Mouse (Mus musculus) kidney, postnatal 10 days (tissue): Measurements from ENCODE around the gene Vmn2r83.
"Not testable (repeated sequence)": the region's sequence is repeated elsewhere in the genome, so short reads cannot be mapped to it uniquely, and the experiment has no call there.

ENCODE experiments used
- DNase-seq: peaks from one replicate; pipeline ENCODE4 v3.0.0; 2021; ENCODE audit warnings: mixed read lengths

Gene Vmn2r83

GRCm38 (mm10) chr10:79468431-79468830 lies at the start of gene Vmn2r83:
TSS of gene Vmn2r83 (plus strand) at chr10:79468731.
- no peak for DNase-seq

DNA sequence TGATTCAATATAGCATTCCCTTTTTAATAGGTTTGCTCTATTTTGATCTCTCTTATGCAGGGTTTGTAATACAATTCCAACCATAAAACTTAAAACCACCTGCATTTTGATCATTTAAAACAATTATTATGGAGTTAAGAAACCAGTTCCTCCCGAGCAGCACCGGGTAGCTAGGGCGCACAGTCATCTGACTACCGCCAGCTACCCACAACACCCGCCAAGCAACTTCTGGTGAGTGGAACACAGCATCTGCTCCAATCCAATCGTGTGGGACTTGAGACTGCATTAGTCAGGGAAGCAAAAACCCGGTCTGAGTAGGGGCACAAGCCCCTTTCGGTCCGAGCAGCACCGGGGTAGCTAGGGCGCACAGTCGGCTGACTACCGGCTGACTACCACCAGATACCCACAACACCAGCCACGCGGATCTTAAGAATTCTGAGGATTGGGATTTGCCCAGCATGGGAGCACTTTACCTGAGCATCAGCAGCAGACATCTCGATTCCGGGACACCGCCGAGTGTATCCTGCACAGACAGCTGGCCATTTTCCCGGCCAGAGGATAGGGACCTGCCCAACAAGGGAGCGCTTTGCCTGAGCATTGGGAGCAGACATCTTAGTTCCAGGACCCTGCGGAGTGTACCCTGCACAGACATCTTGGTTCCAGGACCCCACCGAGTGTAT lies 33.2 kb upstream of the Vmn2r83 start:
- DNase-seq: not testable (repeated sequence)

GRCm38 (mm10) chr10:79495886-79496285 lies 27.4 kb downstream of the Vmn2r83 start:
- peak; percentile 22 for DNase-seq

- no peak for DNase-seq
These were observed 28.3 kb downstream of the Vmn2r83 start for GRCm38 (mm10) chr10:79496701-79497288.

DNA sequence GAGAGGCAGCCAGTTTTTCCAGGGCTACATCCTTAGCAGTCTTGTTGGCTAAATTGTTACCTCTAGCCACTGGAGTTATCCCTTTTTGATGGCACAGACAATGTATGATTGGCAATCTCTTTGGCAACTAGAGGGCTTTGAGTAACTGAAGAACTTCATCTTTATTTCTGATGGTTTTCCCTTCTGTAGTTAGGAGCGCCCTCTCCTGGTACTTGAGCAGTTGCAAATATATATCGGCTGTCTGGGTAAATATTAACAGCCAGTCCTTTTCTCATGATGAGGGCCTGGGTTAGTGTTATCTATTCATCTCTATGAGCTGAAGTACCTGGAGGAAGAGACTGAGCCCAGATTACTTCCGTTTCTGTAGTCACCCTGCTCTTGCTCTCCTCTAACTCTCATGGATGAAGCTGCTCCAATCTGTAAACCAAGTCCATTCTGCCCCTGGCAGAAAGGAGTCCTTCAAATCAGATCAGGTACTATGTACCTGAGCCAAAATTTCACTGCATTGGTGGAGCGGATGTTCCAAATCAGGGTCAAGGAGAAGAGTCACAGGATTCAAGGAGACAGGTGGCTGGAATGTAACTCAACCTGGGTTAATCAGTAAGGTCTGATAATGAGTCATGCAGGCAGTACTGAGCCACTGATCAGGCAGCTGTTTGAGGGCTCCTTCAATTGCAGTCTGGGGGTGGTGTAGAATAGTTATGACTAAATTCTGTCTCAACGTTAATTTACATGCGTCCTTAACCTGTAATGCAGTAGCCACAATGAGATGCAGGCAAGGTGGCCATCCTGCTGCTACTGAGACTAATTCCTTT lies 34.5 kb downstream of the Vmn2r83 start:
- peak; percentile 13 for DNase-seq

DNA sequence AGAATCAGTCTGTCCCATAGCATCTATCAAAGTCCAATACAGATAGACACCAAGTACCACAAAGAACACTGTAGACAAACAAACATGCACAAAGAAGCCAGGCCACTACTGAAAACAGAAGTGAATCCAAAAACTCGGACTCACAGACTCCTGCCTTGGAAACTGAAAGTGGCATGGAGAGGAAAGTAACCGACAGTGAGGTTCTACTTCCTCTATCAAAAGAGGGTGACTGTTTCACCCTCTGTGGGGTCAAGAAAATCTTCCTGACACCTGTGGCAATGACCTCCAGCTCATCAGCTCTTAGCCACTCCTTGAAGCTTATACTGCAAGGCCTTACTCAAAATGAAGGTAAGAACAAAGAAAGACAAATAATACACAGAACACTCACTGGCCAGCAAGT lies 38.2 kb downstream of the Vmn2r83 start:
- no peak for DNase-seq

- no peak for DNase-seq
These were observed 55.9 kb downstream of the Vmn2r83 start for GRCm38 (mm10) chr10:79524433-79524832.

GRCm38 (mm10) chr10:79525456-79526325 lies 57.2 kb downstream of the Vmn2r83 start:
- DNase-seq: no peak

DNA sequence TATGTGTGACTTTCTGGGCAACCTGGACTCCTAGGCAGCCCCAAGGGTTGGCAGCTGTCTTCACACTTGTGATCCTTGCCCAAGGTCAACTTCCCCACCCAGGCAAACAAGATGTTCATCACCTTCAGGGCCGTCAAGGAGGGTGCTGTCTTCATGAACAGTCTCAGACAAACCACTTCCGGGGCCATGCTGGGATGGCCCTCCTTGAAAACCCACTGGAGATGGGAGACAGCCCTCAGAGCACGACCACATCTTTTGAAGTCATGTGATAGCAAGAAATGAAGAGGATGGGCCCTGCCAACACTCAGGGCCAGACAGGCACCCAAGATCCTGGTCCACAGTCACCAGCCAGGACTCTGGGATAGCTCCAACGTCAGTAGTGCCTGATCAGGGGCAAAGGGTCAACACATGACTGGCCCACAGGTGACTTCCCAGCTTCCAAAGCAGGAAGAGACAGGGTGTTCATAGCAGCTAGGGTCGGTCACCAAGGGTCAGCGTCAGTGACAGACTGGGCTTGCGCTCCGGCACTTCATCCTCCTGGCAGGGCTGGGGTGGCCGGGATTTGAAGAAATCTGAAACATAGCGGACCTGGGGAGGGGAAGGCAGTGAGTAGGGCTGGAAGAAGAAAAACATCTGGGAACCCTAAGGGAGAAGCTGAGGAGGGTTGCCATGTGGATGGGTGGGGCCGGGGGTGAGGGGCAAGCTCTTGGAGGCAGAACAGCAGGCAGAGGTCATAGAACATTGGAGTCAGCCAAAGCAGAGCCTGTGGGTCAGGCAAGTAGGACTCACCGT lies 58.3 kb downstream of the Vmn2r83 start:
- DNase-seq: no peak

DNA sequence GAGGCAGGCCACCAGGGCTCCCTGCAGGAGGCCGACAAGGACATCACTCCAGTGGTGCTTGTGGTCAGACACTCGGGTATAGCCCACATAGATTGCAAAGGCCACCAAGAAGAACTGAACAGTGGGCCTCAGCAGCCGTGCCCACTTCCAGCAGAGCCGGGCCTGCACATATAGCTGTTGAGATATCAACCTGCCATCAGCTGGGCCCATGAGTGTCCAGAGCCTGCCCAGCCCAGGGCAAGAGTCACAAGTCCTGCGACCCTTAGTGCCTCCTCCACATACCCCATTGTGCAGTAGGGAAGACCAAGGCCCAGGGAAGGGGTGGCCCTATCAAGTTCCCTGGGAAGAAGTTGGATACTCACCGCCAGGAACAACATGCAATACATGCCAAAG lies 58.9 kb downstream of the Vmn2r83 start:
- DNase-seq: no peak

GRCm38 (mm10) chr10:79528081-79528480 lies 59.5 kb downstream of the Vmn2r83 start:
- no peak for DNase-seq

DNA sequence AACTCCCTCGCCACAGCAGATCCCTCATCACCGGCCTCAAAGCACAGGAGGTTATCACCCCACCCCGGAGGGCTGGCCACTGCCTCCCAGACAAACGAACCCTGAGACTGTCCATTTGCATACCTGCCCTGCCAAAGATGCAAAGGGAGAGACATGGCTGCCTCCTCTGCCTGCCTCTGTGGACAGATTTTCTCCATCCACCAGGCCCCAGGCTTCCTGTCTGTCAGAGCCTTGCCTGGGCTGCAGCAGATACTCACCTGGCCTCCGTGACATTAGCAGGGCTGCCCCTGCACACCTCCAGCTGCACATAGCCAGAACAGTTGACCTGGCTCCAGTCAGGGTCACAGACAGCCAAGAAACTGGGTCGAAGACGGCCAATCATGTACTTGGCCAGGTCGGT lies 61.7 kb downstream of the Vmn2r83 start:
- no peak for DNase-seq

GRCm38 (mm10) chr10:79530721-79531120 lies 62.2 kb downstream of the Vmn2r83 start:
- DNase-seq: no peak

GRCm38 (mm10) chr10:79531593-79531992 lies 63.1 kb downstream of the Vmn2r83 start:
- no peak for DNase-seq

- DNase-seq: no peak
These were observed 64.1 kb downstream of the Vmn2r83 start for GRCm38 (mm10) chr10:79532678-79533077.

GRCm38 (mm10) chr10:79533126-79533911 lies 64.8 kb downstream of the Vmn2r83 start, which contains the start of gene Plpp2:
TSS of gene Plpp2 (minus strand) at chr10:79533796.
- DNase-seq: peak; percentile 89

- DNase-seq: no peak
These were observed 65.9 kb downstream of the Vmn2r83 start for GRCm38 (mm10) chr10:79534426-79534825.

DNA sequence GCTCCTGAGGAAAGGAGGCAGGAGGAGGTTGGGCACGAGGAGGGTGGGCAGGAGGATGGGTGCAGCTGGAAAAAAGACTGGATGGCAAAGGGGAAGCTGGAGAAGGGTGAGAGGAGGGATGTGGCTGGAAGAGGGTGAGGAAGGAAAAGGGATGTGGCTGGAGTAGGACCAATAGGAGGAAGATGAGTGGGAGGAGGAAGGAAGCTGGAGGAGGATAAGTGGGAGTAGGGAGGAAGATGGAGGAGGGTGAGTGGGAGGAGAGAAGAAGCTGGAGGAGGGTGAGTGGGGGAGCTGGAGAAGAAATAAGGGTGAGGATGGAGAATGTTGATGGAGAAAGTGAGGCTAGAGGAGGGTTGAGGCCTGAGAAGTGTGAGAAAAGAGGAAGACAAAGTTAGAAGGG lies 66.9 kb downstream of the Vmn2r83 start:
- no peak for DNase-seq

DNA sequence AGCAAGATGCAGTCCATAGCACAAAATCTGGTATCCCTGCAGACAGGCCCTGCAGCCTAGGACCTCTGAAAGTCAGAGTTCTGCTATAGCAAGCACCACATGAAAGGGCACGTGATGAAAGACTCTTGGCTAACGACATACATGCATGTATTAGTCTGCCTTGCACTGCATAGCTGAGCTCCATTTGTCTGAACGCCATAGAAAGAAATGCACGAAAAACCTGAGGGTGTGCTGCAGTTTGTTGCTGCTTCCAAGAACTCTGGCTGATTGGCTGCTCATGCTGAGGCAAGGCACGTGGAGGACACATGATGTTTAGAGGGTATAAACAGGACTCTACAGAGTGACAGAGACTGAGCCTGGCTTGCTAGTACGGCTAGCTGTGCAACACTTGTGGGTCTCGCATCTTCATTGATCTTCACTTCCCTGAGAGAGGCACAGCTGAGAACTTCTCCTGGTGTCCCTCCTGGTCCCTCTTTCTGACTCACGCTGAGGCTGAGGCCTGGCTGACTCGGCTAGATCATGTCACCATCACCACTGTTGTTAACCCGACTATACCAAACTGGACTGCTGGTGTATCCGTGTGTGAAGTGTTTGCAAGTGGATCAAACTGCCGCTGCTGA lies 68.0 kb downstream of the Vmn2r83 start:
- DNase-seq: peak; percentile 3

- peak; percentile 3 for DNase-seq
These were observed 68.7 kb downstream of the Vmn2r83 start for GRCm38 (mm10) chr10:79537271-79537670.

DNA sequence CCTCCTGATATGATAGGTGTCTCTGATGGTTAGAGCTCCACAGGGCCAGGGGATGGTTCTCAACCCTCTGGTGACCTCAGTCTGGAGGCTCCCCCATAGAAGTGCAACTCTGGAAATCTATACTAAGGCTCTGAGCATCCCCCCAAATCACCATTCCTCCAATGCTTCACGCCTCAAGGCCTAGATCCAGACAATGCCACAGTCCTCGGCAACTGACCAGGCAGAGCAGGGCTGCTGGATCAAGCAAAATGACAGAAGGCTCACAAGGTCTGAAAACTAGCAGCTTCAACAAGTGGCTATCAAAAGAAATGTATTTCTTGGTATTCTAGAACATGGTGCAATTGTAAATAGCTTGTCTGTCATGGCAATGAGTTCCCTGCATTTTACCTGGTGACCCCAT lies 69.2 kb downstream of the Vmn2r83 start:
- DNase-seq: peak; percentile 2
